Mouse (Mus musculus): ENCODE results near the gene Mpped1. TPM values are rescaled to one million over a fixed set of nuclear protein-coding genes. Genes with fewer than 3 reads are reported as not detected.

Gene Mpped1
- polyA plus RNA-seq (2015; fragmentation: Nextera tagmentation; extraction: Ambion mirVana) = 400 and 477 TPM in 2 replicates

GRCm38 (mm10) chr15:83779387-83779786 lies at the start of gene Mpped1:
TSS of gene Mpped1 (plus strand) at chr15:83779467.
- H3K27me3 ChIP-seq (replicated peaks; ENCODE audit: control insufficient read depth, insufficient read depth, low read length) = no peaks in the 10 kb centered on the region
- H3K9me3 ChIP-seq (ENCODE audit: control insufficient read depth, low read length) = no peaks in the 10 kb centered on the region
- peak within 1 kb of the TSS; percentile 83 for H3K4me2 ChIP-seq (ENCODE audit: low read length)
- H3K27ac ChIP-seq (ENCODE audit: low read length) = peak within 1 kb of the TSS; percentile 78
- peak; percentile 16; the same call in 1 of the 2 replicates for ATAC-seq
- H3K36me3 ChIP-seq (ENCODE audit: control insufficient read depth, insufficient read depth) = no peaks in the 10 kb centered on the region
- peak within 1 kb of the TSS; percentile 85 for H3K9ac ChIP-seq (replicated peaks; ENCODE audit: low read depth, low read length)
- H3K4me3 ChIP-seq (replicated peaks; ENCODE audit: low read length) = peak within 1 kb of the TSS; percentile 72
- 2% methylated on average over 28 of the region's 37 CpGs for WGBS
- peaks cover 53% of the 10 kb centered on the region for H3K4me1 ChIP-seq (replicated peaks; ENCODE audit: control insufficient read depth, insufficient read depth, low read length)

- Histone ChIP-seq H3K4me2 (ENCODE audit: low read length) (no peak overlapping the region), H3K4me3 (replicated peaks; ENCODE audit: low read length) (no peak overlapping the region), H3K9ac (replicated peaks; ENCODE audit: low read depth, low read length) (no peak overlapping the region), H3K36me3 (ENCODE audit: control insufficient read depth, insufficient read depth) (no peaks in the 10 kb centered on the region), H3K27ac (ENCODE audit: low read length) (no peak overlapping the region), H3K4me1 (replicated peaks; ENCODE audit: control insufficient read depth, insufficient read depth, low read length) (peaks cover 6% of the 10 kb centered on the region), H3K27me3 (replicated peaks; ENCODE audit: control insufficient read depth, insufficient read depth, low read length) (no peaks in the 10 kb centered on the region), H3K9me3 (ENCODE audit: control insufficient read depth, low read length) (no peaks in the 10 kb centered on the region)
- ATAC-seq = no peak
- 19% methylated on average over 21 of the region's 21 CpGs for WGBS
These were observed 38.4 kb upstream of the Mpped1 start for GRCm38 (mm10) chr15:83740676-83741422.

- Histone ChIP-seq H3K9ac (replicated peaks; ENCODE audit: low read depth, low read length) (no peak overlapping the region), H3K4me2 (ENCODE audit: low read length) (no peak overlapping the region), H3K27me3 (replicated peaks; ENCODE audit: control insufficient read depth, insufficient read depth, low read length) (no peaks in the 10 kb centered on the region), H3K9me3 (ENCODE audit: control insufficient read depth, low read length) (no peaks in the 10 kb centered on the region), H3K4me1 (replicated peaks; ENCODE audit: control insufficient read depth, insufficient read depth, low read length) (peaks cover 11% of the 10 kb centered on the region), H3K27ac (ENCODE audit: low read length) (no peak overlapping the region), H3K4me3 (replicated peaks; ENCODE audit: low read length) (no peak overlapping the region), H3K36me3 (ENCODE audit: control insufficient read depth, insufficient read depth) (no peaks in the 10 kb centered on the region)
- no peak for ATAC-seq
- 85% methylated on average over 1 of the region's 1 CpGs for WGBS
These were observed 37.2 kb upstream of the Mpped1 start for GRCm38 (mm10) chr15:83742018-83742417.

- H3K27me3 ChIP-seq (replicated peaks; ENCODE audit: control insufficient read depth, insufficient read depth, low read length) = no peaks in the 10 kb centered on the region
- H3K9me3 ChIP-seq (ENCODE audit: control insufficient read depth, low read length) = no peaks in the 10 kb centered on the region
- no peaks in the 10 kb centered on the region for H3K36me3 ChIP-seq (ENCODE audit: control insufficient read depth, insufficient read depth)
- H3K27ac ChIP-seq (ENCODE audit: low read length) = no peak overlapping the region
- H3K4me2 ChIP-seq (ENCODE audit: low read length) = no peak overlapping the region
- 54% methylated on average over 16 of the region's 16 CpGs for WGBS
- peaks cover 9% of the 10 kb centered on the region for H3K4me1 ChIP-seq (replicated peaks; ENCODE audit: control insufficient read depth, insufficient read depth, low read length)
- no peak for ATAC-seq
- H3K9ac ChIP-seq (replicated peaks; ENCODE audit: low read depth, low read length) = no peak overlapping the region
- H3K4me3 ChIP-seq (replicated peaks; ENCODE audit: low read length) = no peak overlapping the region
These were observed 33.0 kb upstream of the Mpped1 start for GRCm38 (mm10) chr15:83746311-83746710.

GRCm38 (mm10) chr15:83748986-83749385 lies 30.3 kb upstream of the Mpped1 start:
- Histone ChIP-seq H3K4me3 (replicated peaks; ENCODE audit: low read length) (no peak overlapping the region), H3K27me3 (replicated peaks; ENCODE audit: control insufficient read depth, insufficient read depth, low read length) (no peaks in the 10 kb centered on the region), H3K36me3 (ENCODE audit: control insufficient read depth, insufficient read depth) (no peaks in the 10 kb centered on the region), H3K9me3 (ENCODE audit: control insufficient read depth, low read length) (no peaks in the 10 kb centered on the region), H3K4me1 (replicated peaks; ENCODE audit: control insufficient read depth, insufficient read depth, low read length) (peaks cover 7% of the 10 kb centered on the region), H3K27ac (ENCODE audit: low read length) (no peak overlapping the region), H3K4me2 (ENCODE audit: low read length) (no peak overlapping the region), H3K9ac (replicated peaks; ENCODE audit: low read depth, low read length) (no peak overlapping the region)
- no peak for ATAC-seq
- 79% methylated on average over 6 of the region's 6 CpGs for WGBS

- H3K27me3 ChIP-seq (replicated peaks; ENCODE audit: control insufficient read depth, insufficient read depth, low read length) = no peaks in the 10 kb centered on the region
- H3K4me1 ChIP-seq (replicated peaks; ENCODE audit: control insufficient read depth, insufficient read depth, low read length) = peaks cover 7% of the 10 kb centered on the region
- no peak overlapping the region for H3K27ac ChIP-seq (ENCODE audit: low read length)
- ATAC-seq = no peak
- no peak overlapping the region for H3K9ac ChIP-seq (replicated peaks; ENCODE audit: low read depth, low read length)
- WGBS = 64% methylated on average over 9 of the region's 9 CpGs
- no peaks in the 10 kb centered on the region for H3K36me3 ChIP-seq (ENCODE audit: control insufficient read depth, insufficient read depth)
- H3K4me3 ChIP-seq (replicated peaks; ENCODE audit: low read length) = no peak overlapping the region
- no peak overlapping the region for H3K4me2 ChIP-seq (ENCODE audit: low read length)
- H3K9me3 ChIP-seq (ENCODE audit: control insufficient read depth, low read length) = 0 out of 2 replicates have a peak, but pooled peaks cover 1% of the 10 kb centered on the region
These were observed 29.8 kb upstream of the Mpped1 start for GRCm38 (mm10) chr15:83749436-83749835.

GRCm38 (mm10) chr15:83756742-83757141 lies 22.5 kb upstream of the Mpped1 start:
- 29% methylated on average over 9 of the region's 9 CpGs for WGBS
- Histone ChIP-seq H3K27me3 (replicated peaks; ENCODE audit: control insufficient read depth, insufficient read depth, low read length) (no peaks in the 10 kb centered on the region), H3K27ac (ENCODE audit: low read length) (no peak overlapping the region), H3K4me1 (replicated peaks; ENCODE audit: control insufficient read depth, insufficient read depth, low read length) (peaks cover 10% of the 10 kb centered on the region), H3K9me3 (ENCODE audit: control insufficient read depth, low read length) (0 out of 2 replicates have a peak, but pooled peaks cover 2% of the 10 kb centered on the region), H3K4me2 (ENCODE audit: low read length) (no peak overlapping the region), H3K9ac (replicated peaks; ENCODE audit: low read depth, low read length) (no peak overlapping the region), H3K36me3 (ENCODE audit: control insufficient read depth, insufficient read depth) (no peaks in the 10 kb centered on the region), H3K4me3 (replicated peaks; ENCODE audit: low read length) (no peak overlapping the region)
- no peak for ATAC-seq

GRCm38 (mm10) chr15:83758958-83759357 lies 20.3 kb upstream of the Mpped1 start:
- 8% methylated on average over 4 of the region's 4 CpGs for WGBS

GRCm38 (mm10) chr15:83760683-83761082 lies 18.6 kb upstream of the Mpped1 start:
- Histone ChIP-seq H3K4me3 (replicated peaks; ENCODE audit: low read length) (no peak overlapping the region), H3K27ac (ENCODE audit: low read length) (no peak overlapping the region), H3K9me3 (ENCODE audit: control insufficient read depth, low read length) (no peaks in the 10 kb centered on the region), H3K36me3 (ENCODE audit: control insufficient read depth, insufficient read depth) (no peaks in the 10 kb centered on the region), H3K27me3 (replicated peaks; ENCODE audit: control insufficient read depth, insufficient read depth, low read length) (no peaks in the 10 kb centered on the region), H3K4me2 (ENCODE audit: low read length) (no peak overlapping the region), H3K9ac (replicated peaks; ENCODE audit: low read depth, low read length) (no peak overlapping the region), H3K4me1 (replicated peaks; ENCODE audit: control insufficient read depth, insufficient read depth, low read length) (peaks cover 16% of the 10 kb centered on the region)
- 6% methylated on average over 10 of the region's 10 CpGs for WGBS
- peak; percentile 54 for ATAC-seq

More at GRCm38 (mm10) chr15:83758958-83759357, 20.3 kb upstream of the Mpped1 start:
- no peaks in the 10 kb centered on the region for H3K27me3 ChIP-seq (replicated peaks; ENCODE audit: control insufficient read depth, insufficient read depth, low read length)
- H3K27ac ChIP-seq (ENCODE audit: low read length) = no peak overlapping the region
- no peak overlapping the region for H3K4me2 ChIP-seq (ENCODE audit: low read length)
- no peak overlapping the region for H3K4me3 ChIP-seq (replicated peaks; ENCODE audit: low read length)
- 0 out of 2 replicates have a peak, but pooled peaks cover 2% of the 10 kb centered on the region for H3K9me3 ChIP-seq (ENCODE audit: control insufficient read depth, low read length)
- H3K4me1 ChIP-seq (replicated peaks; ENCODE audit: control insufficient read depth, insufficient read depth, low read length) = peaks cover 14% of the 10 kb centered on the region
- H3K36me3 ChIP-seq (ENCODE audit: control insufficient read depth, insufficient read depth) = no peaks in the 10 kb centered on the region
- ATAC-seq = no peak
- no peak overlapping the region; the same call in 1 of the 2 replicates for H3K9ac ChIP-seq (replicated peaks; ENCODE audit: low read depth, low read length)
